Mouse (Mus musculus): ENCODE data around the gene Vwa1. TPM values are rescaled to one million over a fixed set of nuclear protein-coding genes. Genes with fewer than 3 reads are reported as not detected.
A peak's percentile ranks its signal among the peaks of the same experiment; 100 is the strongest.
"Not testable (repeated sequence)": the region's sequence is repeated elsewhere in the genome, so short reads cannot be mapped to it uniquely, and the experiment has no call there.

The Vwa1 gene
- polyA plus RNA-seq, 1 experiment from 2014 or later: 0.34 TPM

- Histone ChIP-seq H3K36me3 (ENCODE audit: control insufficient read depth, insufficient read depth) (peaks cover 8% of the 10 kb centered on the region), H3K4me2 (ENCODE audit: low read depth, low read length) (peak within 1 kb of the TSS; percentile 92), H3K9ac (ENCODE audit: low read depth, low read length) (peak within 1 kb of the TSS; percentile 75), H3K4me1 (ENCODE audit: control insufficient read depth, low read depth, low read length) (peaks cover 17% of the 10 kb centered on the region), H3K4me3 (ENCODE audit: low read depth, low read length) (peak within 1 kb of the TSS; percentile 72), H3K9me3 (replicated peaks; ENCODE audit: control insufficient read depth, low read length) (no peaks in the 10 kb centered on the region), H3K27ac (ENCODE audit: low read length) (peak within 1 kb of the TSS; percentile 60), H3K27me3 (ENCODE audit: control insufficient read depth, insufficient read depth, low read depth, low read length) (no peaks in the 10 kb centered on the region)
- peak; percentile 31 for ATAC-seq (ENCODE audit: low read depth)
- WGBS (ENCODE audit: insufficient replicate concordance): 5% methylated on average over 12 of the region's 12 CpGs
These were observed 28.3 kb upstream of the Vwa1 start, which contains the start of gene Mrpl20 for GRCm38 (mm10) chr4:155802741-155803339. Gene Mrpl20, plus strand, starts transcription at chr4:155802878.

- H3K27me3 ChIP-seq (ENCODE audit: control insufficient read depth, insufficient read depth, low read depth, low read length): no peaks in the 10 kb centered on the region
- 89% methylated on average over 1 of the region's 1 CpGs for WGBS (ENCODE audit: insufficient replicate concordance)
- H3K27ac ChIP-seq (ENCODE audit: low read length): no peak overlapping the region
- ATAC-seq (ENCODE audit: low read depth): no peak
- no peak overlapping the region for H3K4me2 ChIP-seq (ENCODE audit: low read depth, low read length)
- H3K4me1 ChIP-seq (ENCODE audit: control insufficient read depth, low read depth, low read length): peaks cover 17% of the 10 kb centered on the region
- no peak overlapping the region for H3K4me3 ChIP-seq (ENCODE audit: low read depth, low read length)
- no peaks in the 10 kb centered on the region for H3K9me3 ChIP-seq (replicated peaks; ENCODE audit: control insufficient read depth, low read length)
- no peak overlapping the region for H3K9ac ChIP-seq (ENCODE audit: low read depth, low read length)
- H3K36me3 ChIP-seq (ENCODE audit: control insufficient read depth, insufficient read depth): peaks cover 3% of the 10 kb centered on the region; the same call in 1 of the 2 replicates
These were observed 27.6 kb upstream of the Vwa1 start for GRCm38 (mm10) chr4:155802075-155802474.

- H3K27ac ChIP-seq (ENCODE audit: low read length): no peak overlapping the region
- no peak overlapping the region for H3K4me3 ChIP-seq (ENCODE audit: low read depth, low read length)
- H3K9ac ChIP-seq (ENCODE audit: low read depth, low read length): no peak overlapping the region
- H3K9me3 ChIP-seq (replicated peaks; ENCODE audit: control insufficient read depth, low read length): no peaks in the 10 kb centered on the region
- H3K36me3 ChIP-seq (ENCODE audit: control insufficient read depth, insufficient read depth): no peaks in the 10 kb centered on the region
- H3K4me1 ChIP-seq (ENCODE audit: control insufficient read depth, low read depth, low read length): no peaks in the 10 kb centered on the region
- no peak overlapping the region for H3K4me2 ChIP-seq (ENCODE audit: low read depth, low read length)
- ATAC-seq (ENCODE audit: low read depth): no peak
- WGBS (ENCODE audit: insufficient replicate concordance): 61% methylated on average over 2 of the region's 2 CpGs
- no peaks in the 10 kb centered on the region; the same call in 1 of the 2 replicates for H3K27me3 ChIP-seq (ENCODE audit: control insufficient read depth, insufficient read depth, low read depth, low read length)
These were observed 19.2 kb upstream of the Vwa1 start for GRCm38 (mm10) chr4:155793730-155794129.

GRCm38 (mm10) chr4:155791240-155791933 is 16.9 kb upstream of the Vwa1 start:
- Histone ChIP-seq H3K4me1 (ENCODE audit: control insufficient read depth, low read depth, low read length) (peaks cover 4% of the 10 kb centered on the region), H3K27me3 (ENCODE audit: control insufficient read depth, insufficient read depth, low read depth, low read length) (no peaks in the 10 kb centered on the region; the same call in 1 of the 2 replicates), H3K27ac (ENCODE audit: low read length) (no peak overlapping the region), H3K4me3 (ENCODE audit: low read depth, low read length) (no peak overlapping the region), H3K4me2 (ENCODE audit: low read depth, low read length) (no peak overlapping the region), H3K9ac (ENCODE audit: low read depth, low read length) (no peak overlapping the region), H3K36me3 (ENCODE audit: control insufficient read depth, insufficient read depth) (no peaks in the 10 kb centered on the region), H3K9me3 (replicated peaks; ENCODE audit: control insufficient read depth, low read length) (no peaks in the 10 kb centered on the region)
- 68% methylated on average over 24 of the region's 24 CpGs for WGBS (ENCODE audit: insufficient replicate concordance)
- ATAC-seq (ENCODE audit: low read depth): no peak

GRCm38 (mm10) chr4:155790650-155791161 is 16.2 kb upstream of the Vwa1 start:
- no peak overlapping the region for H3K4me3 ChIP-seq (ENCODE audit: low read depth, low read length)
- H3K4me2 ChIP-seq (ENCODE audit: low read depth, low read length): no peak overlapping the region
- ATAC-seq (ENCODE audit: low read depth): 0 out of 2 replicates have a peak, but pooled peaks have one; percentile 22
- H3K36me3 ChIP-seq (ENCODE audit: control insufficient read depth, insufficient read depth): no peaks in the 10 kb centered on the region
- WGBS (ENCODE audit: insufficient replicate concordance): 40% methylated on average over 3 of the region's 3 CpGs
- H3K9ac ChIP-seq (ENCODE audit: low read depth, low read length): no peak overlapping the region
- H3K27ac ChIP-seq (ENCODE audit: low read length): no peak overlapping the region
- H3K27me3 ChIP-seq (ENCODE audit: control insufficient read depth, insufficient read depth, low read depth, low read length): no peaks in the 10 kb centered on the region; the same call in 1 of the 2 replicates
- peaks cover 4% of the 10 kb centered on the region for H3K4me1 ChIP-seq (ENCODE audit: control insufficient read depth, low read depth, low read length)
- H3K9me3 ChIP-seq (replicated peaks; ENCODE audit: control insufficient read depth, low read length): no peaks in the 10 kb centered on the region

- Histone ChIP-seq H3K36me3 (ENCODE audit: control insufficient read depth, insufficient read depth) (no peaks in the 10 kb centered on the region), H3K27me3 (ENCODE audit: control insufficient read depth, insufficient read depth, low read depth, low read length) (no peaks in the 10 kb centered on the region; the same call in 1 of the 2 replicates), H3K4me3 (ENCODE audit: low read depth, low read length) (no peak within 1 kb of the TSS), H3K4me2 (ENCODE audit: low read depth, low read length) (no peak within 1 kb of the TSS), H3K27ac (ENCODE audit: low read length) (no peak within 1 kb of the TSS), H3K9me3 (replicated peaks; ENCODE audit: control insufficient read depth, low read length) (no peaks in the 10 kb centered on the region), H3K9ac (ENCODE audit: low read depth, low read length) (no peak within 1 kb of the TSS), H3K4me1 (ENCODE audit: control insufficient read depth, low read depth, low read length) (peaks cover 4% of the 10 kb centered on the region)
- ATAC-seq (ENCODE audit: low read depth): no peak
- WGBS (ENCODE audit: insufficient replicate concordance): 69% methylated on average over 3 of the region's 3 CpGs
These were observed 15.6 kb upstream of the Vwa1 start, which contains the start of gene Ankrd65 for GRCm38 (mm10) chr4:155790021-155790489. Gene Ankrd65, plus strand, starts transcription at chr4:155790439.

- H3K4me2 ChIP-seq (ENCODE audit: low read depth, low read length); H3K4me1 ChIP-seq (ENCODE audit: control insufficient read depth, low read depth, low read length); H3K4me3 ChIP-seq (ENCODE audit: low read depth, low read length); H3K36me3 ChIP-seq (ENCODE audit: control insufficient read depth, insufficient read depth); H3K27ac ChIP-seq (ENCODE audit: low read length); H3K27me3 ChIP-seq (ENCODE audit: control insufficient read depth, insufficient read depth, low read depth, low read length); H3K9ac ChIP-seq (ENCODE audit: low read depth, low read length); H3K9me3 ChIP-seq (replicated peaks; ENCODE audit: control insufficient read depth, low read length): not testable (repeated sequence)
- ATAC-seq (ENCODE audit: low read depth): peak; percentile 35
- 64% methylated on average over 4 of the region's 4 CpGs for WGBS (ENCODE audit: insufficient replicate concordance)
These were observed 14.3 kb upstream of the Vwa1 start for GRCm38 (mm10) chr4:155788833-155789232.

- Histone ChIP-seq H3K27ac (ENCODE audit: low read length) (no peak overlapping the region), H3K36me3 (ENCODE audit: control insufficient read depth, insufficient read depth) (no peaks in the 10 kb centered on the region), H3K4me2 (ENCODE audit: low read depth, low read length) (no peak overlapping the region), H3K4me3 (ENCODE audit: low read depth, low read length) (no peak overlapping the region), H3K9ac (ENCODE audit: low read depth, low read length) (no peak overlapping the region), H3K4me1 (ENCODE audit: control insufficient read depth, low read depth, low read length) (peaks cover 9% of the 10 kb centered on the region), H3K27me3 (ENCODE audit: control insufficient read depth, insufficient read depth, low read depth, low read length) (peaks cover 3% of the 10 kb centered on the region), H3K9me3 (replicated peaks; ENCODE audit: control insufficient read depth, low read length) (no peaks in the 10 kb centered on the region)
- peak; percentile 54 for ATAC-seq (ENCODE audit: low read depth)
- 40% methylated on average over 3 of the region's 3 CpGs for WGBS (ENCODE audit: insufficient replicate concordance)
These were observed 13.8 kb upstream of the Vwa1 start for GRCm38 (mm10) chr4:155788300-155788699.

GRCm38 (mm10) chr4:155785819-155786218 is 11.3 kb upstream of the Vwa1 start, which contains the start of gene Tmem88b:
Gene Tmem88b, minus strand, starts transcription at chr4:155785874.
- no peaks in the 10 kb centered on the region for H3K36me3 ChIP-seq (ENCODE audit: control insufficient read depth, insufficient read depth)
- no peaks in the 10 kb centered on the region for H3K9me3 ChIP-seq (replicated peaks; ENCODE audit: control insufficient read depth, low read length)
- peak within 1 kb of the TSS; percentile 93; the same call in 1 of the 2 replicates for H3K4me2 ChIP-seq (ENCODE audit: low read depth, low read length)
- ATAC-seq (ENCODE audit: low read depth): no peak
- H3K27ac ChIP-seq (ENCODE audit: low read length): no peak within 1 kb of the TSS
- peaks cover 9% of the 10 kb centered on the region for H3K4me1 ChIP-seq (ENCODE audit: control insufficient read depth, low read depth, low read length)
- H3K4me3 ChIP-seq (ENCODE audit: low read depth, low read length): no peak within 1 kb of the TSS; the same call in 1 of the 2 replicates
- H3K27me3 ChIP-seq (ENCODE audit: control insufficient read depth, insufficient read depth, low read depth, low read length): peaks cover 4% of the 10 kb centered on the region; the same call in 1 of the 2 replicates
- H3K9ac ChIP-seq (ENCODE audit: low read depth, low read length): no peak within 1 kb of the TSS
- WGBS (ENCODE audit: insufficient replicate concordance): 52% methylated on average over 5 of the region's 5 CpGs
